Mouse (Mus musculus): Measurements from ENCODE around the gene Kirrel3.

The Kirrel3 gene

DNA sequence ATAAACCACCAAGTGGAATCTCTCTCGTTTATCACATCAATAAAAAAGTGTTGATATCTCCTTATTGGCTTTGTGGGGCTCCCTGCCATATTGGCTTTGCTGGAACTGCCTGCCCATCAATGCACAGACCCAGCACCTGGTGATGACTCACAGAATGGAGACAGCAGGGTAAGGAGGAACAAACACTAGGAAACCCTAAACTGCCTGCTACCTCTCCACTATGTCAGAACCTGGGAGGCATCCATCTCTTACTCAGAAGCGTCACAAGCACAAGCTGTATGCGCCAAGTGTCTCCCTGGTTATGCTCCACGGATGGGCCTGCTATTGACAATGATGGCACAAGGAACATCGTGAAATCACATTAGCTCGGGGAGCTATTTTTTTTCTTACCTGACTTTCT is 33.2 kb downstream of the Kirrel3 start:
- no peak for DNase-seq

DNA sequence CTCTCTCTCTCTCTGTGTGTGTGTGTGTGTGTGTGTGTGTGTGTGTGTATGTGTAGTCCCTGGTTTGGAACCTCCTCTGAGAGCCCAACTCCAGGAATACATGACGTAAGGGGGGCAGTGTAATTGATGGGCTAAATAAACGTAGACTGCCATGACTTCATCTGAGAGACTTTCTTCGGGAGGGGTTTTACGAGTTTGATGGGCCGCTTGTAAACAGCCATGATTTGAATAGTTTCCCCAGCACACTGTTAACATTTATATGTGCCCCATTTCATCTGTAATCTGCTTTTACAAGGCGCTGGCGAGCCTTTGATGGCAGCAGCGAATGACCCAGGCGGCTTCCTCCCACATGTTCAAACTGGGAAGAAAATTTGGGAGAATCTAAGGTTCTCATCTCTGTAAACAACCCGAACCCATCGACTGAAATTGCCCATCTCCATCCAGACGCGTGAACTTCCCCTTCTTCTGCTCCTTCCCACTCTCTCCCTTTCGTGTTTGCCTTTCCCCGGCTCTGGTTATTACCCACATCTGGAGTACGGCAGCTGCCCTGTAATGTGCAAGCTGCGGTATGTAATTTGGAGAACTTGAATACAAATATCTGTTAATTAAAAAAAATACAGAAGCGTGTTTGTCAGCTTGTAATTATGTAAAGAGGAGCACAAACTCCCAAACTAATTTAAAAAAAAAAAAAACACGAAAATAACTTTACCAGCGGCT is 34.7 kb downstream of the Kirrel3 start:
- DNase-seq = no peak

DNA sequence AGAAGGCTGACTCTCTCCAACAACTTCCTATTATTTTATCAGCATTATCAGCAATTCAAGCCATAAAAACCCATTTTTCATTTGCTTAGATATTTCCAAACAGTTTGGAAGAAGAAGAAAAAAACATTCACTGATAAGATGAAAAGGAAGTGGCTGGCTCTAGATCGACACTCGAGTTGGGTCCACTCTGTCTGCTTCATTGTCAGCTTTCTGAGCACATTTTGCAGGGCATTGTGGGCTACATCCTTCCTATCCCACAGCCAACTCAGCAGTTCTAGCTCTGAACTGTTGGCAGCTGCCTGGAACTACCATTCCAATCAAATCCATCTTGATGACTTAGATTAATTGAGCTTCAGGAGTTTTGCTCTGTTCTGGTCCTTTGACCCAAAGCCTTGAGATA is 40.0 kb downstream of the Kirrel3 start:
- DNase-seq = no peak

DNA sequence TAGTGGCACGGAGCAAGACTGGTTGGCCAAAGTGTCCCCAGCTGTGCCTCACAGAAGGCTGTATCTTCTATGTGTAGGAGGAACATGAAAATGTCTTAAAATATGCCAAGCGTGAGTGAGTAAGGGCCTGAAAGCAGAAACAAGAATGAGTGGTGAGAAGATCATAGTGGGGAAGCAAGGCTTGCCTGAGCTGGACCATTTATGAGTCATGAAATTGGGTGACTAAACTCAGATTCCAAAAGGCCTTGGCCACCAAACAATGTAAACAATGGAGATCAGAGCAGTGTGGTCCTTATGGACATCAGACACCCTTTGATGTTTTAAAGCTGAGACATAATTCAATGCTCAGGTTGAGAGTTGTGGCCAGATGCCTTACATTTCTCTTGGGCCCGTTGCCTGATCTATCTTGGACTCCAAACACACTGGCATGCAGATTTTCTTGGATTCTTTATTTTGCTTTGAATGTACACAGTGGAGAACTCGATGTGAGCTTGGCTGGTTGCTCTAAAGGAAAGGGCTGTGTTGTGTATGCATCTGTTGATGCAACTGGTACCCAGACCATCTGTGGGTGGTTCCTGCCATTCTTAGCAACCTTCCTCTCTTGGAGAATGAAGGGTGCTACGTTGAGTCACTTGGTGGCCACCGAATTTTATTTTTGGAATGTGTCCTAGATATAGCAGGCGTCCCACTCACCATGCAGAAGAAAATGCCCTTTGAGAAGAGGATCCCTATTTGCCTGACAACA is 53.1 kb downstream of the Kirrel3 start:
- no peak for DNase-seq

DNA sequence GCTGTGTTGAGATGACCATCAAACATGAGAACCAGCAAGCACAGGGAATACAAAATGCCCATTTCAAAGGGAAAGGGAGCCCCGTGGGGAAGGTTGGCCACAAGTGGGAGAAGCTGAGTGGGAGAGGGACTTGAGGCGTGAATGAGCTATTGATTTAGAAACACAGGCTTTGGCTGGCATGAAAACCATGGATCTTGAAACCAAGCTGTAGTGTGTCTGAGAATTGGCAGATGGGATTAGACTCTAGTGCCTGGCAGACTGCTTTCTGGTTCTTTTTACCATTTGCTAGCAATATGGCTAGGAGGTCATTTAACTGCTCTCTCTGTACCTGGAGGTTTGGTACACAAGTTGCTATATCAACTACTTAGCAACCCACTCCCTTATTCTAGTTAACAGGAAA is 56.2 kb downstream of the Kirrel3 start:
- no peak for DNase-seq

DNA sequence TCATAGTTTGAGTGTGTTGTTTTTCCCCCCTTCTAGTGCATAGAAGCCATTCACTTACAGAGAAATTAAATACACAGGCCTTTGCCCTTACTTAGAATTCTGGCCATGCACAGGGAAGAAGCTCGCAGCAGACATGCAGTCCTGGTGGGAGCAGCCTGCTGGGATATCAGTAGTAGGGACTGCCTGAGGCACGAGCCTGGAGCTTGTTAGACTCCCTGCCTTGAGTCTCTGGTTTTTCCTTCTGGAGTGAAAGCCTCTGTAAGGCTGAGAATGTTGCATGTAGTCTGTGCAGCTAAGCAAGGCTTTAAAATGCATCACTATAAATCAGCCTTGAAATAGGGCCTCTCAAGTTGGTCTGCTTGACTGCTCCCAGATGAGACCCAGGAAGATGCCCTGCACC is 70.0 kb downstream of the Kirrel3 start:
- DNase-seq = no peak

DNA sequence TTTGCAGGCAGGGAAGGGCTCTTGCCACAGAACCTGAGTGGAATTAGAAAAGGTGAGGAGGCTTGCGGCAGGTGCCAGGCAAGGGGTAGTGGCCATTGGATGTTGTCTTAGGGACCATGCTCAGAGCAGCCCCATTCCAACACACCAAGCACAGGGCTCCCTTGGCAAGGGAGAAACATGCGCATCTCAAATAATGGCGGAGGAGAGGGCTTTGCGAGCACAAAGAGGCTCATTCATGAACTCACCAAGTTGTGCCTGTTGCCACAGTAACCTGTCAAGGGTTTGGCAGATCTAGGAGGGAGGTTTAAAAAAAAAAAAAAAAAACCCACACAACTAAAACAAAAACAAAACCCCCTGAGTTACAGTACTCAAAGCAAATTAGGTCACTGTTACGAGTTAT is 72.2 kb downstream of the Kirrel3 start:
- DNase-seq = no peak

DNA sequence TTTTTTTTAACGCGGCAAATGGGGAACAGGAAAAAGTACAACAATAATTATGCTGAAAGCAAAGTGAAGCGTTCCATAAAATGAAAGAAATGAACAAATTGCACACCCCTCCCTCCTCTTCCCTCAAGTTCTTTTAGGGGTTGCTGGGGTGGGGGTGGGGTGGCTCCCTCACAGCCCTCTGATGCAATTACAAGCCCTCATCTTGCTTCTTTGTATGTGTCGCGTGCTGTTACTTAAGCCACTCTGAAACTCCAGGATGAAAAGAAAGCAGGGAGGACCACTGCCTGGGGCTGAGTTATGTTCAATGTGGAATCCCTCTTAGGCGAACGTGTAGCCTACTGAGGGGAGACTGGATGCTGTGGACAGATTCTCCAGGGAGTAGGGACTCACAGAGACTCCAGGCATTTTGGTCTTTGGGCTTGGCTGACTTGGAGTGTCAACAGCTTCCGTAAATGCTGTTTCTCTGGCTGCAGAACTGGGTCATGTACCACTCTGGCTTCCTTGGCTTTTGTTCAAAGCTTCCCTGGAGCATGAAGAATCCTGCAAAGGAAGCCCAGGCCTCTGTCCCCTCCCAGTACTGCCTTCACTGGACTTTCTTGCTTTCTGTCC is 72.7 kb downstream of the Kirrel3 start:
- no peak for DNase-seq

DNA sequence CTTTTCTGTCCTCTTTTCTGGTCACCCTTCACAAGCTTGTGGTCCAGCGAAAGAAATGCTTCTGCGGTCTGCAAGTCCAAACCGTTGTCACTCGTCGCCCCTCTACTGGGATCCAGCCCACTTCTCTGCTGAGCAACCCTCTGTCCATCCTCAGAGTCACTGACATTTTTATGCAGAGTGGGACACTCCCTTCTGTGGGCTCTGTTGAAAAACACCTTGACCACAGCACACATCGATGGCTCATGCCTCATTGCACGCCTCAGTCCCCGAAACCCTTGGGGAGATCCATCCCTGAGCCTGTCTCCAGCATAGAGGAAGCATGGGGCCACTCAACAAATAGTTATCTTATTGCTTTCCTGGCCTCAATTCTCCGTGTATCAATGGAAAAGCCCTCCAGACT is 73.4 kb downstream of the Kirrel3 start:
- DNase-seq = no peak

DNA sequence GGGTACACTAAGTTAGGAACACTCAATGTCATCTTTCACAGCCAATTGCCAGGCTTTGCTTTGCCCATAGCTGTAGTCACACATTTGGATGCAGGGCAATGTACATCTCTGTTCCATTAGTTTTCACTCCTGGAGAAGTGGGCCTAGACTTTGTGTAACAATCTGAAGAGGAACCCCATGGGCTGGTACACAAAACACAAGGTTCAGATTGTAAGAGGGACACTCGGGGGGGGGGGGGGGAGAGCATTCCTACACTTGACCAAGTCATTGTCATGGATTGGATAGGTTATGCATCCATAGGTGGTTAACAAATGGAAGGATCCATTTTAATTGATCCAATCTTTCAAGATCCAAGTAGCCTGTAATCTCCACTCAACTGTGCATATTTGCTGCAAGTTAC is 75.6 kb downstream of the Kirrel3 start:
- no peak for DNase-seq

DNA sequence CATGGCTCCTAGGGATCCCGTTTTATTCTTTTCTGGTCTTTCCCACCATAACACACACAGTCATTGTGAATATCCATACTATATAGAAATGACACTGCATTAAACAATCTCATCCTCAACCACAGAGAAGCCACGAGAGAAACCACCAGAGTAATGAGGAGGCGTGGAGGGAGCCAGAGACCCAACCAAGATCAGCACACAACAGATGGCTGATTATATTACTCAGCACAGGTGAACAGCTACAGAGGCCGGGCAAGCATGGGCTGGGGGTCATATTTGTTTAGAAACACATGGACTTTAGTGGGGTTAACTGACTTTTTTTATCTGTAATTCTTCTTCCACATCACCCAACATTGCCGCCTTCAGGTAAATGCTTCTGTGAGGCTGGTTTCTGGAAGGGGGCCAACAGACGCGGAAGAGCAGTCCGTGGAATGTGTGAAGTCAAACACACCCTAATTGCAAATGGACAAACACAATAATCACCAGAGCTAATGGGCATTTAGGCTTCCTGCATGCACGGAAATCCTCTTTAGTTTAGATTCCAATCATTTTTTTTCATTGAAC is 76.8 kb downstream of the Kirrel3 start:
- DNase-seq = no peak

DNA sequence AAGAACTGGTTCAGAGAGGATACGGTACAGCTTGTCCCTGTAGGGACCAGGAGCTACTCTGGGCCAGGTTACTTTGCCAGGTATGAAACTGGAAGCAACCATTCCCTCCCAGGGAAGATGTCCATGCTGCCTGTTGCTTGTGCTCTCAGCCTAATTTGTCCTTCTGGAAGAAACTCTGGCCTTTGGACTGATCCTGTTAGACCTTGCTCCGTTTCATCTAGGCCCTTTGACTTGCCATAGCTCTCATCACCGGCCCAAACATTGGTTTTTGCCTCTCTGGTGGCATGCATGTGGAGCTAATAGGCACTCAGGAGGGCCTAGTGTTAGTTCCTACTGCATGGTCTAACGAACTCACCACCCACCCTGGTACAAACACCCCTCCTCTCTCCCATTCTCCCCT is 88.2 kb downstream of the Kirrel3 start:
- no peak for DNase-seq

DNA sequence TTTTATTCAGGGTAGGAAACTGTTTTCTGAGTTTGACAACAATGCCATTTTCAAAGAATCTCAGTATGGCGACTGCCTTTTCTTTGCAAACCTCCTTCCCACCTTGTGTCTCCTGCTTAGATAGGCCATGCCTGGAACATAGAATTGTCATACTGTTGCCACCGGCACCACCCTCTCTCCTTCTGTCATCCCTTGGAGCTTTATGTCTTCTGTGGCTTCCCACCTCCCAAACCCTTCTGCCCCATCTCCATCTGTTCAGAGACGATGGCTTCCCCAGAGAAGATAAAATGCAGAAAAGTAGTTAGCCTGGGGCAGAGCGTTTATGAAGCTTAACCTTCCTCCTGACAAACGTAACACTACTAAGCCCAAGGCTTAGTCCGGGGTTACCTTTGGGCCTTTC is 88.9 kb downstream of the Kirrel3 start:
- DNase-seq = no peak

DNA sequence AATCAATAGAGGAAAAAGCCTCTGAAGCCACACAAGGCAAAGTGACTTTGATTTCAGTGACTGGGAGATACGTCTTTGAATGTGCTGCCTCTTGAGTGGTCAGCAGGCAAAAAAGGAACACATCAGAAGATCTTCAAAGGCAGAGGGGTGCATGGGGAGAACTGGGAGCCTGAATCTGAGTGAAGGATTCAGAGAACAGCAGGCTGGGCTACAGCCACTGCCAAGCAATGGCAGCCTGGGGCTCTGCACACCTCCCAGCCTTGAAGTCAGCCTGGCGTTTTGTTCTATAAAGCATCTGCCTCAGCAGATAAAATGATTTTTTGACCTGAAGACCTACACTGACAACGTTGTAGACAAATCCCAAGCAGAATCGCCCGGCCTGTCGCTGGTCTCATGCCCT is 93.5 kb downstream of the Kirrel3 start:
- DNase-seq = no peak

DNA sequence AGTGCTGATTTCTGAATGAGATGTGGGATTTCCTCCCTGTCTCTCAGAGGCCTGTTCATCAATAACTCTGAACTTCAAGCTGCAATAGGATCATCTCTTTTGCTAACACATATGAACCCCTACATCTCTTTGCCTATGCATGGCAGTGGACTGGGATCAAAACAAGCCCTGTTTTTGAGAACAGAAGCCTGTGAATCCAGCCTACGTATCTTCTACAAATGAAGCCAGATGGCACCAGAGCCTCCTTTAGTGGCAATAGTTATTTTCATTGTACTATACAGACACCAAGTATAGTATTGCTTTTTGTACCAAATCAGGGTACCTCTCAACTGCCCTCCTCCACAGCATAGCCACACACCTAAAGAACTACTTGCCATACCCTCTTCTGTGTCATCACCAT is 94.4 kb downstream of the Kirrel3 start:
- DNase-seq = no peak

DNA sequence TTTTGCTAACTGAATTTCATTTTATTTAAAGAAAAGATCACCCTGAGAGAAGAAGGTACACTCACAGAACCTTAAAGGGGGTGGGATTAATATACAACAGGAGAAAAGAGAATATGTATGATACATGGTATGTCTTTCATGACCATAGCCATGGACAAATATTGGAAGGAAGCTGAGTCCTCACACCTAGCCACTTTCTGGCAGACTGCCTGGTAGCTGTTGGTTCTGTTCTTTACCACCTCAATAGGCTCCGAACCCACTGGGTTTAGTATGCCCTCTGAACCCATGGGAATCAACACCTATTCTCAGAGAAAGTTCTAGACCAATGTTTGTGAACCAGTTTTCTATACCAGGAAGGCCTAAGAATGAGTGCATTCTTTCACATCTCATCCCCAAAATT is 96.8 kb downstream of the Kirrel3 start:
- no peak for DNase-seq

DNA sequence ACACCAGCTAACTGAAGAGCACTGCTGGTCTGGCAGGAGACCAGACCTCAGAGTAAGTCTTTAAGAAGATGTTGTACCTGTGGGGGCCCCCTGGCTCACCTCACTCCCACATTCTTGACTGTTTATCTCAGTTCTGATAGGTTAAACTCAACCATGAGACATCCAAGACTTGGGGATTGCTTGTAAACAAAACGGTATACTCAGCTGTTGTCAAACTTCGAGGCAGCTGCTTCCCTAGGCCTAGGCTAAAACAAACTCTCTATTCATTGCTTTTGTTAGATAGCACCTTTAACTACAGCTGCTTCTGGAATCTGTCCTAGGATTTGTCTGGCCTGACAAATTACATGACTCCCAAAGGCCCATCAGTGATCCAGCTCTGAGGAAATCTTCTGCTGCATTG is 99.8 kb downstream of the Kirrel3 start:
- DNase-seq = no peak

DNA sequence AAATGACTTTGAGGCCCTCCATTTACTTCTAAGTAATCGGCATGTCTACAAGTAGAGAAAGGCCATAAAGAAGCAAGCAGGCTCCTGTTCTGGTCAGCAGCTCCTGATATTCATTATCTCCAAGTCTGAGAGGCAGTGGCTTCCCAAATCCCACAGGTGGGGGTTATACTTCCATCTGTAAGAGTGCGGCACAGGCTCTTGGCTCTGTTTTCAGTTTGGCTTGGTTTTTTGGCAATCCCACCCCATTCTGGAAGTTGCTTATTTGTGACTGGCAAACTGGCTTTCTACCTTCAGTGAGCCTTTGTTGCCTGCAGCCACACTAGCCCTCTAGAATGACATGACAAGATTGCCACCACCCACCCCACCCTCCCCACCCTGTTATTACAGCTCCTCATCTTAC is 100.4 kb downstream of the Kirrel3 start:
- no peak for DNase-seq

DNA sequence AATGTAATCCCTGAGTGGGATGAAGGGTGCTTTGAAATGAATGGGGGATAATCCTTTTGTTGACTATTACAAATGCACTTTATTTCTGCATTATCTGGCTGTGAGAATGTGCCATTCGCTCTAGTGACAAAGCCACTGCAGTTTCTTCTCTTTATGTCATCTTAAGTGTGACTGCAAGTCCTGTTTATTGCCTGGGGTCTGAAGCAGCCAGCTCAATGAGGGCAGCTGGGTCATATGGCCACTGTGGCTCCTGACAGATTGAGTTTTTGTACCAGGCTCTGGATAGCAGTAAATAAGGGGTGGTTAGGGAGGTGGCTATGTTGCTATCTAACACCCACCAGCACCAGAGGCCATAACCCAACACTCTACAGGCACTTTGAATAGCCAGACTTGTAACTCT is 104.1 kb downstream of the Kirrel3 start:
- no peak for DNase-seq

DNA sequence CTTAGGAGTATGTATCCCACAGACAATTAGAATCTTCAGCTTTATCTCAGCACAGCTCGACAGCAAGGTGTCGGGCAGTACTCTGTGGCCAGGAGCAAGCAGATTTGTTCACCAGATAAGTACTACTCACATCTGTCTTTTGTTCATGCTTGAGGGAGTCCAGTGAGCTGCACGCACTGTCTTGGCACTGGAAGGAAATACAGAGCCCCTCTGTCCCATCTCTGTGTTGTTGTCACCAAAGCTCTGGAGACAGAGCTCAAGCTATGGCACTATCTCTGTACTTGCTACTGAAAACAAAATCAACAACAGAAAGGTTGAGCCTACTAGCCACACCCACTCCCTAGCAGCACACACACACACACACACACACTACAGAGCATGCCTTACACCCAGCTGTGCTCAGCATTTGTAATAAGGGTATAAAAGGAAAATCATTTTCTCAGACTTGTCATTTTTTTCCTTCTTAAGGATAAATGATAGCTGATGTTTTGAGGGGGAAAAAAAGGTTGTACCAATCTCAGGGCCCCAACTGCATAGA is 106.4 kb downstream of the Kirrel3 start:
- DNase-seq = no peak

DNA sequence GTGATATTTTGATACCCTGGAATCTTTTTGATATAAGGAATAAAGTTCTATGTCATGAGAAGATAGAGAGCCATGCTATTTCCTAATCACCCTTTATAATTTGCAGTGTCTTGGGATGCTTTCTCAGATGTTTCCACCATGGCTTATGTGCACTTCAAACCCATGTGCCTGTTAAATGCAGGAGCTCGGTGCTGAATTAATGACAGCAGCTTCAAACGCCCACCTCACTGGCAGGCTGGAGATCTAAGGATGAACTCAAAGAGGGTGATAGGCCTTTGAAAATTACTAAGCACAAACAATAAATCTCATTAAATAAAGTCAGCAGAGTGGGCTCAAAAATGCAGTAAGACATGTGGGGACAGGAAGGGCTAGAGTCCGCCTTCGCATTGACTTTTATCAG is 108.2 kb downstream of the Kirrel3 start:
- DNase-seq = no peak

DNA sequence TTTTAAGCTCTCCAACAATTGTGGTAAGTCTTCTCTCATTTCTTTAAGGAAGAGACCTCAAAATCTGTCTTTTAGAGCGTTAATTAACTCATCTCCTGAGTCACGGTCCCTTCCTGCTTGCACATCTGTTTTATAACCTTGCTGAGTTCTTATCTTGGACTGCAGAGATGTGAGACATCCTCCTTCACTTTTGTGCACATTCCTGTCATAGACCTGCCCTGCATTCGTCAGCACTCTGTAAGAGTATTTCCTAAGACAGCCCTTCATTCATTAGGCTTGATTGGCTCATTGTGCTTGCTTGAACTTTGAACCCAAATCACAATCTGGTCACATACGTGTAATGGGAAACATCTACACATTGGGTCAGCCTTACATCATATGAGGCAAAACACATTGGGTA is 114.6 kb downstream of the Kirrel3 start:
- DNase-seq = no peak

DNA sequence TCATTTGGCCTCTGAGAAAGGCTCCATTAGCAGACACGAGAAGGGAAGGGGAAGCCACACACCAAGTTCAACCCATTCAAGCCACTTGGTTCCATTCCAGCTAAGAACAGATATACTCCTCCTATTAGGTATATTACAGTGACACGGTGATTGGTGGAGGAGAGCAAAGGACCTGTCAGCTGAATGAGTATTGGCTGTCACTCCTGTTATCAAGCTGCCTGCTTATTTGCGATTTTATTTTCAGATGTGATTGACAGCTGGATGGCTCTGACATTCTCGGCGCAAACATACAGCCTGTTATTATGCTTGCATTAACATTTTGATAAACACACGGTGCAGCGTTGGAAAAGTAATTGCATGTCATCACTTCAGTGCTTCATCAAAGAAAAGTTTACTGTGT is 118.1 kb downstream of the Kirrel3 start:
- no peak for DNase-seq

DNA sequence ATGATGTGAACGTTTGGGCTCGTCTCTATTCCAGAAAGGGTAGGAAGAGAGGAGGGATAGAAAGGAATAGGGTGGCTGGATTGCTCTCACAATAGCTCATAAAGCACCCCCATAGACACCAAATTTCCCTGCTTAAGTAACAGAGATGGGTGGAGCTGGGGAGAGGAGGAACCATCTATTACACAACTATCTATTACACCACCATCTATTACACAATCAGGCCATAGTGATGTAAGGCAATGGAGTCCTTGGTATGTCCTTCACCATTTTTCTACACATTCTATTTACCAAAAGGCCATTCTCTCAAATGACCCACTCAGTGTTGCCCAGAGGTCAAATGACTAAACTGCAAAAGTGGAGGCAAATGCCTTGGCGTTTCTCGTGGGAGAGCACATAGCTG is 119.2 kb downstream of the Kirrel3 start:
- no peak for DNase-seq

Data from kidney, adult 18-20 months (tissue).